Mouse (Mus musculus) ovary, adult 18-20 months (tissue): ENCODE results near the gene Ccnb1ip1.
"Not testable (repeated sequence)": the region's sequence is repeated elsewhere in the genome, so short reads cannot be mapped to it uniquely, and the experiment has no call there.

Source experiments
- DNase-seq: peaks from one replicate; pipeline ENCODE4 v3.0.0; 2022; ENCODE audit warnings: low spot score, mixed read lengths

Gene Ccnb1ip1

GRCm38 (mm10) chr14:50807487-50808072 lies at the start of gene Ccnb1ip1, which contains the start of gene Parp2:
Ccnb1ip1 (minus strand) TSS chr14:50807732.
Parp2 (plus strand) TSS chr14:50807841.
- DNase-seq: peak; percentile 97

- no peak for DNase-seq
Observed at GRCm38 (mm10) chr14:50855788-50856187, 48.3 kb upstream of the Ccnb1ip1 start.

- no peak for DNase-seq
Observed at GRCm38 (mm10) chr14:50837236-50837635, 29.7 kb upstream of the Ccnb1ip1 start.

GRCm38 (mm10) chr14:50834435-50834834 lies 26.9 kb upstream of the Ccnb1ip1 start:
- DNase-seq: no peak

GRCm38 (mm10) chr14:50833964-50834363 lies 26.4 kb upstream of the Ccnb1ip1 start:
- no peak for DNase-seq

GRCm38 (mm10) chr14:50829878-50830277 lies 22.3 kb upstream of the Ccnb1ip1 start:
- DNase-seq: no peak

- DNase-seq: no peak
Observed at GRCm38 (mm10) chr14:50826579-50826978, 19.0 kb upstream of the Ccnb1ip1 start.

GRCm38 (mm10) chr14:50824219-50824618 lies 16.7 kb upstream of the Ccnb1ip1 start:
- no peak for DNase-seq

GRCm38 (mm10) chr14:50823240-50823639 lies 15.7 kb upstream of the Ccnb1ip1 start:
- DNase-seq: no peak

- no peak for DNase-seq
Observed at GRCm38 (mm10) chr14:50813060-50813459, 5.5 kb upstream of the Ccnb1ip1 start.

- DNase-seq: not testable (repeated sequence)
Observed at GRCm38 (mm10) chr14:50806469-50806868, 1.1 kb downstream of the Ccnb1ip1 start.

GRCm38 (mm10) chr14:50804683-50805082 lies 2.8 kb downstream of the Ccnb1ip1 start:
- DNase-seq: no peak

- DNase-seq: no peak
Observed at GRCm38 (mm10) chr14:50802843-50803562, 4.5 kb downstream of the Ccnb1ip1 start.

GRCm38 (mm10) chr14:50802441-50802840 lies 5.1 kb downstream of the Ccnb1ip1 start:
- DNase-seq: no peak

GRCm38 (mm10) chr14:50799502-50800259 lies 7.9 kb downstream of the Ccnb1ip1 start:
- DNase-seq: no peak

GRCm38 (mm10) chr14:50798512-50798911 lies 9.0 kb downstream of the Ccnb1ip1 start:
- no peak for DNase-seq

GRCm38 (mm10) chr14:50796464-50796863 lies 11.1 kb downstream of the Ccnb1ip1 start:
- no peak for DNase-seq

- DNase-seq: no peak
Observed at GRCm38 (mm10) chr14:50795965-50796364, 11.6 kb downstream of the Ccnb1ip1 start.

- no peak for DNase-seq
Observed at GRCm38 (mm10) chr14:50795261-50795935, 12.1 kb downstream of the Ccnb1ip1 start.

GRCm38 (mm10) chr14:50788157-50788556 lies 19.4 kb downstream of the Ccnb1ip1 start:
- DNase-seq: no peak

- DNase-seq: peak; percentile 71
Observed at GRCm38 (mm10) chr14:50785251-50785637, 22.3 kb downstream of the Ccnb1ip1 start, which contains the start of gene Ttc5. Ttc5 (minus strand) TSS chr14:50785519.
